Mouse (Mus musculus) E14TG2a.4 (cell line): ENCODE results near the gene Spast.

Experiments used
- CTCF ChIP-seq: conservative IDR thresholded peaks from 2 replicates; pipeline ENCODE4 v1.5.1; 2014; ENCODE audit warnings: low read length
- POU5F1 ChIP-seq: IDR thresholded peaks from 2 replicates; pipeline ENCODE4 v1.6.1; 2014; ENCODE audit warnings: low read length, borderline replicate concordance

DNA sequence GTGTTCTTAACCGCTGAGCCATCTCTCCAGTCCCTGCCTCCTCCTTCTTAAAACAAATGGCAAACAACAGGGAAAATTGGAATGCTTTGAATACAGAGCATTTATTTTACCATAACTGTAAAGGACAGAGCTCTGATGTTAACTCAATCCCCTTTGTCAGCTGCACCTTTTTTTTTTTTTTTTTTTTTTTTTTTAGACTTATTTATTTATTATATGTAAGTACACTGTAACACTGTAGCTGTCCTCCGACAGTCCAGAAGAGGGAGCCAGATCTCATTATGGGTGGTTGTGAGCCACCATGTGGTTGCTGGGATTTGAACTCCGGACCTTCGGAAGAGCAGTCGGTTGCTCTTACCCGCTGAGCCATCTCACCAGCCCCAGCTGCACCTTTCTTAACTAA, 20.1 kb upstream of the Spast start:
- TF ChIP-seq CTCF: no peak
- no peak for TF ChIP-seq POU5F1
